Mouse (Mus musculus): ENCODE measurements around the gene Cldn6.
A peak's percentile ranks its signal among the peaks of the same experiment; 100 is the strongest.

The Cldn6 gene

GRCm38 (mm10) chr17:23675564-23676281 lies 3.3 kb upstream of the Cldn6 start:
- DNase-seq, result no peak

- no peak for DNase-seq
Measured at GRCm38 (mm10) chr17:23676473-23677031, 2.5 kb upstream of the Cldn6 start.

- peak; percentile 65 for DNase-seq
Measured at GRCm38 (mm10) chr17:23677236-23677679, 1.8 kb upstream of the Cldn6 start, which contains the start of gene Tnfrsf12a. Tnfrsf12a (minus strand) TSS chr17:23677468.

- no peak for DNase-seq
Measured at GRCm38 (mm10) chr17:23680336-23680735, 1.3 kb downstream of the Cldn6 start.

- no peak for DNase-seq
Measured at GRCm38 (mm10) chr17:23681086-23681485, 2.0 kb downstream of the Cldn6 start.

- DNase-seq, result no peak
Measured at GRCm38 (mm10) chr17:23682092-23682491, 3.0 kb downstream of the Cldn6 start.

- no peak for DNase-seq
Measured at GRCm38 (mm10) chr17:23682530-23682929, 3.5 kb downstream of the Cldn6 start.

- DNase-seq, result no peak
Measured at GRCm38 (mm10) chr17:23683226-23683625, 4.2 kb downstream of the Cldn6 start.

- DNase-seq, result no peak
Measured at GRCm38 (mm10) chr17:23683856-23684672, 5.0 kb downstream of the Cldn6 start, which contains the start of gene Cldn9. Cldn9 (minus strand) TSS chr17:23684026.

GRCm38 (mm10) chr17:23694491-23694890 lies 15.4 kb downstream of the Cldn6 start:
- no peak for DNase-seq

- DNase-seq, result no peak
Measured at GRCm38 (mm10) chr17:23695801-23696200, 16.8 kb downstream of the Cldn6 start.

GRCm38 (mm10) chr17:23699131-23700077 lies 20.4 kb downstream of the Cldn6 start:
- peak; percentile 42 for DNase-seq

- peak; percentile 91 for DNase-seq
Measured at GRCm38 (mm10) chr17:23700079-23700478, 21.0 kb downstream of the Cldn6 start.

- no peak for DNase-seq
Measured at GRCm38 (mm10) chr17:23703301-23703700, 24.3 kb downstream of the Cldn6 start.

- DNase-seq, result peak; percentile 57
Measured at GRCm38 (mm10) chr17:23704741-23705140, 25.7 kb downstream of the Cldn6 start.

GRCm38 (mm10) chr17:23705525-23706104 lies 26.6 kb downstream of the Cldn6 start:
- DNase-seq, result no peak

GRCm38 (mm10) chr17:23706212-23706611 lies 27.2 kb downstream of the Cldn6 start:
- peak; percentile 81 for DNase-seq

- DNase-seq, result no peak
Measured at GRCm38 (mm10) chr17:23717003-23717402, 38.0 kb downstream of the Cldn6 start.

GRCm38 (mm10) chr17:23719455-23719854 lies 40.4 kb downstream of the Cldn6 start:
- DNase-seq, result no peak

GRCm38 (mm10) chr17:23721886-23722285 lies 42.8 kb downstream of the Cldn6 start:
- no peak for DNase-seq

- DNase-seq, result no peak
Measured at GRCm38 (mm10) chr17:23722376-23723125, 43.5 kb downstream of the Cldn6 start, which contains the start of gene 1520401A03Rik. 1520401A03Rik (minus strand) TSS chr17:23722783.

Measured in right cerebral cortex, postnatal 14 days (tissue).